Mouse (Mus musculus): ENCODE measurements around the gene Tyr. TPM values are rescaled to one million over a fixed set of nuclear protein-coding genes. Genes with fewer than 3 reads are reported as not detected.
"Not testable (repeated sequence)": the region's sequence is repeated elsewhere in the genome, so short reads cannot be mapped to it uniquely, and the experiment has no call there.

Gene Tyr
- polyA plus RNA-seq (2014; fragmentation: Nextera tagmentation; extraction: Ambion mirVana) = 0.03 and 0.13 TPM in 2 replicates

- no peaks in the 10 kb centered on the region for H3K4me1 ChIP-seq (ENCODE audit: control insufficient read depth, insufficient read depth, low read length)
- H3K9me3 ChIP-seq (replicated peaks; ENCODE audit: control insufficient read depth, low read length) = no peaks in the 10 kb centered on the region
- H3K4me2 ChIP-seq = no peak within 1 kb of the TSS
- H3K36me3 ChIP-seq (ENCODE audit: control insufficient read depth, insufficient read depth, low read length) = no peaks in the 10 kb centered on the region
- H3K4me3 ChIP-seq (ENCODE audit: low read depth, low read length) = no peak within 1 kb of the TSS
- H3K27me3 ChIP-seq (ENCODE audit: control insufficient read depth, insufficient read depth, low read length) = no peaks in the 10 kb centered on the region
- H3K9ac ChIP-seq (ENCODE audit: low read depth, low read length) = no peak within 1 kb of the TSS
- H3K27ac ChIP-seq (ENCODE audit: low read depth, low read length) = no peak within 1 kb of the TSS
- ATAC-seq (replicated peaks; ENCODE audit: insufficient number of reproducible peaks, low FRiP score, low TSS enrichment) = no peak
Observed at GRCm38 (mm10) chr7:87493412-87493811, at the start of gene Tyr. Gene Tyr, minus strand, starts transcription at chr7:87493512.

GRCm38 (mm10) chr7:87539031-87539430, 45.7 kb upstream of the Tyr start:
- H3K4me1 ChIP-seq (ENCODE audit: control insufficient read depth, insufficient read depth, low read length) = no peaks in the 10 kb centered on the region
- no peak overlapping the region for H3K9ac ChIP-seq (ENCODE audit: low read depth, low read length)
- no peaks in the 10 kb centered on the region for H3K36me3 ChIP-seq (ENCODE audit: control insufficient read depth, insufficient read depth, low read length)
- no peak overlapping the region for H3K4me3 ChIP-seq (ENCODE audit: low read depth, low read length)
- no peak for ATAC-seq (replicated peaks; ENCODE audit: insufficient number of reproducible peaks, low FRiP score, low TSS enrichment)
- H3K27me3 ChIP-seq (ENCODE audit: control insufficient read depth, insufficient read depth, low read length) = no peaks in the 10 kb centered on the region
- no peak overlapping the region for H3K4me2 ChIP-seq
- no peak overlapping the region for H3K27ac ChIP-seq (ENCODE audit: low read depth, low read length)
- no peaks in the 10 kb centered on the region for H3K9me3 ChIP-seq (replicated peaks; ENCODE audit: control insufficient read depth, low read length)

GRCm38 (mm10) chr7:87494124-87494682, 891 bp upstream of the Tyr start:
- H3K9me3 ChIP-seq (replicated peaks; ENCODE audit: control insufficient read depth, low read length) = no peaks in the 10 kb centered on the region
- H3K4me2 ChIP-seq = no peak overlapping the region
- H3K36me3 ChIP-seq (ENCODE audit: control insufficient read depth, insufficient read depth, low read length) = no peaks in the 10 kb centered on the region
- no peak overlapping the region for H3K4me3 ChIP-seq (ENCODE audit: low read depth, low read length)
- ATAC-seq (replicated peaks; ENCODE audit: insufficient number of reproducible peaks, low FRiP score, low TSS enrichment) = no peak; the same call in 1 of the 2 replicates
- H3K27me3 ChIP-seq (ENCODE audit: control insufficient read depth, insufficient read depth, low read length) = no peaks in the 10 kb centered on the region
- WGBS (ENCODE audit: insufficient replicate concordance) = 8% methylated on average over 4 of the region's 4 CpGs
- no peaks in the 10 kb centered on the region for H3K4me1 ChIP-seq (ENCODE audit: control insufficient read depth, insufficient read depth, low read length)
- no peak overlapping the region for H3K27ac ChIP-seq (ENCODE audit: low read depth, low read length)
- H3K9ac ChIP-seq (ENCODE audit: low read depth, low read length) = no peak overlapping the region

GRCm38 (mm10) chr7:87488024-87488423, 5.3 kb downstream of the Tyr start:
- no peak for ATAC-seq (replicated peaks; ENCODE audit: insufficient number of reproducible peaks, low FRiP score, low TSS enrichment)
- 71% methylated on average over 3 of the region's 3 CpGs for WGBS (ENCODE audit: insufficient replicate concordance)

GRCm38 (mm10) chr7:87413271-87413670, 80.0 kb downstream of the Tyr start:
- no peaks in the 10 kb centered on the region for H3K36me3 ChIP-seq (ENCODE audit: control insufficient read depth, insufficient read depth, low read length)
- no peaks in the 10 kb centered on the region for H3K9me3 ChIP-seq (replicated peaks; ENCODE audit: control insufficient read depth, low read length)
- no peaks in the 10 kb centered on the region for H3K4me1 ChIP-seq (ENCODE audit: control insufficient read depth, insufficient read depth, low read length)
- H3K4me3 ChIP-seq (ENCODE audit: low read depth, low read length) = no peak overlapping the region
- no peak overlapping the region for H3K9ac ChIP-seq (ENCODE audit: low read depth, low read length)
- ATAC-seq (replicated peaks; ENCODE audit: insufficient number of reproducible peaks, low FRiP score, low TSS enrichment) = no peak
- H3K27me3 ChIP-seq (ENCODE audit: control insufficient read depth, insufficient read depth, low read length) = no peaks in the 10 kb centered on the region
- H3K27ac ChIP-seq (ENCODE audit: low read depth, low read length) = no peak overlapping the region
- no peak overlapping the region for H3K4me2 ChIP-seq
- WGBS (ENCODE audit: insufficient replicate concordance) = 71% methylated on average over 1 of the region's 1 CpGs

More at GRCm38 (mm10) chr7:87488024-87488423, 5.3 kb downstream of the Tyr start:
- Histone ChIP-seq H3K4me1 (ENCODE audit: control insufficient read depth, insufficient read depth, low read length) (no peaks in the 10 kb centered on the region), H3K36me3 (ENCODE audit: control insufficient read depth, insufficient read depth, low read length) (no peaks in the 10 kb centered on the region), H3K9ac (ENCODE audit: low read depth, low read length) (no peak overlapping the region), H3K27ac (ENCODE audit: low read depth, low read length) (no peak overlapping the region), H3K4me2 (no peak overlapping the region), H3K27me3 (ENCODE audit: control insufficient read depth, insufficient read depth, low read length) (no peaks in the 10 kb centered on the region), H3K9me3 (replicated peaks; ENCODE audit: control insufficient read depth, low read length) (no peaks in the 10 kb centered on the region), H3K4me3 (ENCODE audit: low read depth, low read length) (no peak overlapping the region)

GRCm38 (mm10) chr7:87411373-87411772, 81.9 kb downstream of the Tyr start:
- H3K4me2 ChIP-seq; H3K36me3 ChIP-seq (ENCODE audit: control insufficient read depth, insufficient read depth, low read length); H3K27ac ChIP-seq (ENCODE audit: low read depth, low read length); H3K9me3 ChIP-seq (replicated peaks; ENCODE audit: control insufficient read depth, low read length); ATAC-seq (replicated peaks; ENCODE audit: insufficient number of reproducible peaks, low FRiP score, low TSS enrichment); H3K4me1 ChIP-seq (ENCODE audit: control insufficient read depth, insufficient read depth, low read length); H3K27me3 ChIP-seq (ENCODE audit: control insufficient read depth, insufficient read depth, low read length); H3K4me3 ChIP-seq (ENCODE audit: low read depth, low read length); H3K9ac ChIP-seq (ENCODE audit: low read depth, low read length): not testable (repeated sequence)
- 8% methylated on average over 4 of the region's 4 CpGs for WGBS (ENCODE audit: insufficient replicate concordance)

- 84% methylated on average over 7 of the region's 7 CpGs for WGBS (ENCODE audit: insufficient replicate concordance)
- no peaks in the 10 kb centered on the region for H3K4me1 ChIP-seq (ENCODE audit: control insufficient read depth, insufficient read depth, low read length)
- H3K4me2 ChIP-seq = no peak overlapping the region
- no peak overlapping the region for H3K4me3 ChIP-seq (ENCODE audit: low read depth, low read length)
- H3K9ac ChIP-seq (ENCODE audit: low read depth, low read length) = no peak overlapping the region
- no peaks in the 10 kb centered on the region for H3K27me3 ChIP-seq (ENCODE audit: control insufficient read depth, insufficient read depth, low read length)
- H3K9me3 ChIP-seq (replicated peaks; ENCODE audit: control insufficient read depth, low read length) = no peaks in the 10 kb centered on the region
- ATAC-seq (replicated peaks; ENCODE audit: insufficient number of reproducible peaks, low FRiP score, low TSS enrichment) = no peak
- H3K27ac ChIP-seq (ENCODE audit: low read depth, low read length) = no peak overlapping the region
- H3K36me3 ChIP-seq (ENCODE audit: control insufficient read depth, insufficient read depth, low read length) = no peaks in the 10 kb centered on the region
Observed at GRCm38 (mm10) chr7:87397023-87397422, 96.3 kb downstream of the Tyr start.

- Histone ChIP-seq H3K27me3 (ENCODE audit: control insufficient read depth, insufficient read depth, low read length) (no peaks in the 10 kb centered on the region), H3K4me1 (ENCODE audit: control insufficient read depth, insufficient read depth, low read length) (no peaks in the 10 kb centered on the region), H3K4me3 (ENCODE audit: low read depth, low read length) (no peak overlapping the region), H3K4me2 (no peak overlapping the region), H3K9ac (ENCODE audit: low read depth, low read length) (no peak overlapping the region), H3K9me3 (replicated peaks; ENCODE audit: control insufficient read depth, low read length) (no peaks in the 10 kb centered on the region), H3K36me3 (ENCODE audit: control insufficient read depth, insufficient read depth, low read length) (no peaks in the 10 kb centered on the region), H3K27ac (ENCODE audit: low read depth, low read length) (no peak overlapping the region)
- WGBS (ENCODE audit: insufficient replicate concordance) = 63% methylated on average over 2 of the region's 2 CpGs
- no peak for ATAC-seq (replicated peaks; ENCODE audit: insufficient number of reproducible peaks, low FRiP score, low TSS enrichment)
Observed at GRCm38 (mm10) chr7:87374935-87375334, 118.4 kb downstream of the Tyr start.

Measured in heart, embryonic 11.5 days (tissue).